In genomic region chr10:81018326-81018725, GRCm38 (mm10) we compare ENCODE assay signal across 10 mouse cellular contexts. TPM values are rescaled to one million over a fixed set of nuclear protein-coding genes. Genes with fewer than 3 reads are reported as not detected.
DNase-seq lines count a peak whose midpoint lies in the region; ATAC-seq and TF ChIP-seq lines count a peak whose summit lies in the region.
"Had no signal": no experiment of that assay in that cellular context is flagged by ENCODE, and none has a peak within 500 bp of the region (broad histone marks: within the 10 kb centered on the region; RNA-seq: fewer than 3 reads in every experiment).

No protein-coding gene starts in this region.

- no peak overlapping the region for H3K9ac ChIP-seq in embryonic facial prominence, embryonic 14.5 days (ENCODE audit: low read depth, low read length)
- H3K9ac ChIP-seq in intestine, postnatal 0 days (ENCODE audit: low read depth, low read length) = no peak overlapping the region

- no peak for TF ChIP-seq CTCF in kidney, adult 2 months (conservative IDR thresholded peaks at IDR 0.05; ENCODE audit: insufficient read depth, insufficient read length, low read depth, low read length)
- no peak for TF ChIP-seq CTCF in intestine, postnatal 0 days (IDR thresholded peaks at IDR 0.05; ENCODE audit: low read depth)

- no peaks in the 10 kb centered on the region for H3K36me3 ChIP-seq in kidney, adult 2 months (ENCODE audit: control insufficient read depth, insufficient read depth, low read length)
- no peaks in the 10 kb centered on the region for H3K36me3 ChIP-seq in embryonic facial prominence, embryonic 14.5 days (ENCODE audit: control insufficient read depth, insufficient read depth, low read length)
- no peaks in the 10 kb centered on the region for H3K36me3 ChIP-seq in intestine, postnatal 0 days (ENCODE audit: control insufficient read depth, insufficient read depth)

- WGBS in kidney, adult 2 months = 50% methylated on average over 10 of the region's 10 CpGs
- WGBS in embryonic facial prominence, embryonic 14.5 days = 36% methylated on average over 10 of the region's 10 CpGs
- WGBS in intestine, postnatal 0 days = 38% methylated on average over 10 of the region's 10 CpGs

- no peak for ATAC-seq in embryonic facial prominence, embryonic 14.5 days (ENCODE audit: low read depth)
- no peak for ATAC-seq in activated CD4-positive, CD25-positive, alpha-beta regulatory T cell, adult 4 months
- ATAC-seq in intestine, postnatal 0 days = no peak

- no peaks in the 10 kb centered on the region for H3K4me1 ChIP-seq in kidney, adult 2 months (ENCODE audit: control insufficient read depth, insufficient read depth, low read length)
- H3K4me1 ChIP-seq in embryonic facial prominence, embryonic 14.5 days (ENCODE audit: control insufficient read depth, insufficient read depth, low read length) = peaks cover 8% of the 10 kb centered on the region; the same call in 1 of the 2 replicates
- no peaks in the 10 kb centered on the region for H3K4me1 ChIP-seq in intestine, postnatal 0 days (replicated peaks; ENCODE audit: control insufficient read depth, insufficient read depth, low read length)

- no peak overlapping the region for H3K27ac ChIP-seq in kidney, adult 2 months (ENCODE audit: insufficient read depth, low read depth, low read length)
- no peak overlapping the region for H3K27ac ChIP-seq in embryonic facial prominence, embryonic 14.5 days (replicated peaks; ENCODE audit: low read depth, low read length)
- no peak overlapping the region for H3K27ac ChIP-seq in intestine, postnatal 0 days (ENCODE audit: low read depth, low read length)

- no peaks in the 10 kb centered on the region for H3K27me3 ChIP-seq in kidney, adult 2 months (replicated peaks; ENCODE audit: control insufficient read depth, insufficient read depth, low read length)
- H3K27me3 ChIP-seq in embryonic facial prominence, embryonic 14.5 days (replicated peaks; ENCODE audit: control insufficient read depth, insufficient read depth, low read length) = peaks cover 12% of the 10 kb centered on the region
- H3K27me3 ChIP-seq in intestine, postnatal 0 days (replicated peaks; ENCODE audit: control insufficient read depth, insufficient read depth, low read length) = peaks cover 10% of the 10 kb centered on the region; the same call in 1 of the 2 replicates

- no peak overlapping the region for H3K4me2 ChIP-seq in embryonic facial prominence, embryonic 14.5 days (ENCODE audit: low read depth, low read length)
- H3K4me2 ChIP-seq in intestine, postnatal 0 days (replicated peaks; ENCODE audit: low read depth) = no peak overlapping the region

- DNase-seq in kidney, postnatal 25 days = peak; percentile 24 to 49
- no peak for DNase-seq in kidney, adult 2 months
- DNase-seq in 416B (ENCODE audit: low read depth) = peak; percentile 79
- peak; percentile 96 for DNase-seq in ES-CJ7 (ENCODE audit: low read depth, low spot score)
- DNase-seq in embryonic facial prominence, embryonic 14.5 days (ENCODE audit: low spot score) = peak; percentile 30
- DNase-seq in layer of hippocampus, postnatal 36 days = no peak
- DNase-seq: heart, adult 18-20 months; thymus, adult 18-20 months had no signal

- H3K4me3 ChIP-seq in kidney, adult 2 months (ENCODE audit: insufficient read depth, low read depth, low read length) = no peak overlapping the region
- H3K4me3 ChIP-seq in embryonic facial prominence, embryonic 14.5 days (ENCODE audit: low read depth, low read length) = no peak overlapping the region
- no peak overlapping the region for H3K4me3 ChIP-seq in intestine, postnatal 0 days (ENCODE audit: low read depth, low read length)

- H3K9me3 ChIP-seq in embryonic facial prominence, embryonic 14.5 days (ENCODE audit: control insufficient read depth, low read length) = no peaks in the 10 kb centered on the region
- H3K9me3 ChIP-seq in intestine, postnatal 0 days (ENCODE audit: control insufficient read depth) = no peaks in the 10 kb centered on the region

- no peak for TF ChIP-seq POLR2A in kidney, adult 2 months (IDR thresholded peaks at IDR 0.05; ENCODE audit: low read depth, low read length)

RNA-seq across cellular contexts. Expression of gene Gng7, which starts 3.6 kb away (rescaled TPM):
- 1.9 and 2.0 TPM in 2 replicates for polyA plus RNA-seq in kidney, adult 2 months (2012; rRNA removed)
- polyA plus RNA-seq in embryonic facial prominence, embryonic 14.5 days (2014; fragmentation: Nextera tagmentation; extraction: Ambion mirVana) = 5.9 and 8.7 TPM in 2 replicates
- not detected for polyA plus RNA-seq in activated CD4-positive, CD25-positive, alpha-beta regulatory T cell, adult 4 months (2017; shearing (Covaris generic))
- 100 to 1,000 TPM; 161 to 175 TPM for total RNA-seq in layer of hippocampus, postnatal 36 days (2021)
- 0.81 and 1.2 TPM in 2 replicates for polyA plus RNA-seq in intestine, postnatal 0 days (2015; fragmentation: Nextera tagmentation; extraction: Ambion mirVana)

RNA-seq across cellular contexts. Expression of gene Diras1, which starts 7.1 kb away (rescaled TPM):
- 0.04 and 0.25 TPM in 2 replicates for polyA plus RNA-seq in kidney, adult 2 months (2012; rRNA removed)
- polyA plus RNA-seq in embryonic facial prominence, embryonic 14.5 days (2014; fragmentation: Nextera tagmentation; extraction: Ambion mirVana) = 0.95 and 1.1 TPM in 2 replicates
- under 1 TPM in 1 of 2 experiments, not detected in 1; 0.11 TPM for polyA plus RNA-seq in activated CD4-positive, CD25-positive, alpha-beta regulatory T cell, adult 4 months (2017; shearing (Covaris generic))
- 10 to 100 TPM; 96.5 to 98.1 TPM for total RNA-seq in layer of hippocampus, postnatal 36 days (2021)
- 0.43 and 0.91 TPM in 2 replicates for polyA plus RNA-seq in intestine, postnatal 0 days (2015; fragmentation: Nextera tagmentation; extraction: Ambion mirVana)
- total RNA-seq: heart, adult 18-20 months had no signal

RNA-seq across cellular contexts. Expression of gene Slc39a3, which starts 18.9 kb away (rescaled TPM):
- polyA plus RNA-seq in kidney, adult 2 months (2012; rRNA removed) = 37.5 and 39.6 TPM in 2 replicates
- polyA plus RNA-seq in embryonic facial prominence, embryonic 14.5 days (2014; fragmentation: Nextera tagmentation; extraction: Ambion mirVana) = 11.9 and 15.4 TPM in 2 replicates
- 1 to 10 TPM; 3.2 to 4.0 TPM for polyA plus RNA-seq in activated CD4-positive, CD25-positive, alpha-beta regulatory T cell, adult 4 months (2017; shearing (Covaris generic))
- 10 to 100 TPM; 69.6 to 71.4 TPM for total RNA-seq in layer of hippocampus, postnatal 36 days (2021)
- 10.5 and 11.1 TPM in 2 replicates for polyA plus RNA-seq in intestine, postnatal 0 days (2015; fragmentation: Nextera tagmentation; extraction: Ambion mirVana)

RNA-seq across cellular contexts. Expression of gene Sgta, which starts 41.7 kb away (rescaled TPM):
- polyA plus RNA-seq in kidney, adult 2 months (2012; rRNA removed) = 183 and 212 TPM in 2 replicates
- polyA plus RNA-seq in embryonic facial prominence, embryonic 14.5 days (2014; fragmentation: Nextera tagmentation; extraction: Ambion mirVana) = 163 and 179 TPM in 2 replicates
- 10 to 100 TPM; 54.7 to 68.3 TPM for polyA plus RNA-seq in activated CD4-positive, CD25-positive, alpha-beta regulatory T cell, adult 4 months (2017; shearing (Covaris generic))
- 100 to 1,000 TPM; 174 to 175 TPM for total RNA-seq in layer of hippocampus, postnatal 36 days (2021)
- polyA plus RNA-seq in intestine, postnatal 0 days (2015; fragmentation: Nextera tagmentation; extraction: Ambion mirVana) = 119 and 124 TPM in 2 replicates

RNA-seq across cellular contexts. Expression of gene Thop1, which starts 51.5 kb away (rescaled TPM):
- polyA plus RNA-seq in kidney, adult 2 months (2012; rRNA removed) = 22.2 and 26.1 TPM in 2 replicates
- 61.7 and 62.9 TPM in 2 replicates for polyA plus RNA-seq in embryonic facial prominence, embryonic 14.5 days (2014; fragmentation: Nextera tagmentation; extraction: Ambion mirVana)
- 1 to 10 TPM; 2.8 to 4.5 TPM for polyA plus RNA-seq in activated CD4-positive, CD25-positive, alpha-beta regulatory T cell, adult 4 months (2017; shearing (Covaris generic))
- 10 to 100 TPM; 48.9 to 55.3 TPM for total RNA-seq in layer of hippocampus, postnatal 36 days (2021)
- 11.6 and 12.0 TPM in 2 replicates for polyA plus RNA-seq in intestine, postnatal 0 days (2015; fragmentation: Nextera tagmentation; extraction: Ambion mirVana)

Comparison
In these comparisons a context has a peak if more than half of its experiments do, and no peak if none do; other contexts are left out.
1. DNase-seq: peak in kidney, postnatal 25 days (2 of 2), 416B (single experiment), ES-CJ7 (single experiment) and embryonic facial prominence, embryonic 14.5 days (single experiment); none in kidney, adult 2 months (single experiment) and layer of hippocampus, postnatal 36 days (0 of 2).